Mouse (Mus musculus): Measurements from ENCODE around the gene Cadm2. TPM values are rescaled to one million over a fixed set of nuclear protein-coding genes. Genes with fewer than 3 reads are reported as not detected.

Cadm2 gene
- polyA plus RNA-seq, 1 experiment from 2014 or later, result 0.07 TPM

DNA sequence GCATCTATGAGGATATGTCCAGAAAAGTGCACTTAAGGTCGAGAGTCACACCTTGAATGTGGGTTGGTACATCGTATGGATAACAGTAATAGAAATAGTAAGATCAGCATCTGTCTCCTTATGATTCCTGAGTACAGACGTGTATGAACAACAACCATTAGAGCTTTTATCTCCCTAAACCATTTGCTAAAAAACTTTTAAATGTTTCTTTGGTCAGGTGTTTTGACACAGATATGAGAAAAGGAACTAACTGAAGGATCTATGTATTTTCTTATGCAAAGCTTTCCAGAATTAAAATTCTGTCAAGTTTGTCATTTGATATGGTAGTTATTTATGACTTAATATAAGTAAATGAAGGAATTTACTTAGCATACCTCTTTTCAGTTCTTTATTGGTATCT lies 617.5 kb downstream of the Cadm2 start:
- Histone ChIP-seq H3K9ac (no peak overlapping the region), H3K36me3 (no peaks in the 10 kb centered on the region), H3K4me1 (replicated peaks) (no peaks in the 10 kb centered on the region), H3K4me2 (no peak overlapping the region), H3K4me3 (replicated peaks) (no peak overlapping the region), H3K9me3 (replicated peaks) (no peaks in the 10 kb centered on the region), H3K27ac (no peak overlapping the region), H3K27me3 (no peaks in the 10 kb centered on the region)
- WGBS (ENCODE audit: insufficient replicate concordance), result 51% methylated on average over 3 of the region's 3 CpGs
- ATAC-seq (ENCODE audit: low read depth) (no peak), DNase-seq (no peak)

DNA sequence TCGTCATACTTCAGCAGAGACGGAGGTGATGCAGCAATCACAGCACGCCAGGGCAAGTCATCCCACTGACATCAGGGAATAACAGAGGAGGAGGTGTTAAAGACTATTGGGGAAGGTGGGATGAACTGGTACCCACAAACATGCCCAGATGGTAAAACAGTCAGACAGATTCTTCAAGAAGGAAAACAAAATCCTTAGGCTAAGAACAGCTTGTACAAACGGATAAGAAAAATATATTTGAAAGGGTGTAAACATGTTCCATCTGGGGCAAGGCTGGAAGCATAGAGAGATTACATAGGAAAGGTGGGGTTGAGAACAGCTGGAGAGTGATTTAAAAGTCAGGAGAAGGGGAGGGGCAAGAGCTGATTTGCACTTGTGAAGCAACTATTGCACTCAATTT lies 619.0 kb downstream of the Cadm2 start:
- Histone ChIP-seq H3K27me3 (no peaks in the 10 kb centered on the region), H3K9ac (no peak overlapping the region), H3K4me2 (no peak overlapping the region), H3K27ac (no peak overlapping the region), H3K9me3 (replicated peaks) (no peaks in the 10 kb centered on the region), H3K36me3 (no peaks in the 10 kb centered on the region), H3K4me3 (replicated peaks) (no peak overlapping the region), H3K4me1 (replicated peaks) (no peaks in the 10 kb centered on the region)
- WGBS (ENCODE audit: insufficient replicate concordance), result 56% methylated on average over 4 of the region's 4 CpGs
- ATAC-seq (ENCODE audit: low read depth) (no peak), DNase-seq (no peak)

DNA sequence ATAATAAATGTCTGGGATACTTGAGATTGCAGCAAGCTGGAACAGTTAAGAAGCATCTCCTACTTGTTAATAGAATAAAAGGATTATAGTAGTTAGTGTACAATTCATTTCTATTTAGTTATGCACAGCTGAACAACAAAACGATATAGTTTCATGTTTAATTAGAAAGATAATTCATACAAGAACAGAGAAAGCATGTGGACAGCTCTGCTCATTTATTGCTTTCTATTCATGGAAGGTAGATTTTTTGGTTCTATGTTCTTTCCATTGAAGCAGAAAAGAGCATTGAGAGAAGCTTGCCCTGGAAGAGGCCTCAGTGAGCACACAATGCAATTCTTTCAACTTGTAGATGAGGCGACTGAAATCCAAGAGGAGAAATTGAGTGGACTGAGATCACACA lies 623.2 kb downstream of the Cadm2 start:
- Histone ChIP-seq H3K4me1 (replicated peaks) (no peaks in the 10 kb centered on the region), H3K4me2 (no peak overlapping the region), H3K27me3 (no peaks in the 10 kb centered on the region), H3K9me3 (replicated peaks) (no peaks in the 10 kb centered on the region), H3K9ac (no peak overlapping the region), H3K4me3 (replicated peaks) (no peak overlapping the region), H3K27ac (no peak overlapping the region), H3K36me3 (no peaks in the 10 kb centered on the region)
- 72% methylated on average over 2 of the region's 2 CpGs for WGBS (ENCODE audit: insufficient replicate concordance)
- ATAC-seq (ENCODE audit: low read depth), result no peak
- no peak for DNase-seq

DNA sequence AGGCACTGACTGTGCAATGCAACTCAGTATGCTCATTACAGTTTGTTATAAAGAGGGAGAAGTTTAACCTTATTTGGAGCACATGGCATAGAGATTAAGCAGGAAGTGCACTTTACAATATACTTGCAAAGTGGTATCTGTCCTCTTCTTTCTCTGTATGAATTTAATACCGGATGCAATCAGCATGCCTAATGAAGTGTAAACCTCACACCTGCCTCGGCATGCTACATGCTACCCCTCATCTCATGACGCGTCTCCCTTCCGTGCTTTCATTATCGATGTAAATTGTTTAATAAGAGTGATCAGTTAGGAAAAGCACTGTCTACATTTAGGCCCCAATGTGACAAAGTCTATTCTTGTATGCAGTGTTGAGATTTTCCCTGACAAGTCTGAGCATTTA lies 633.0 kb downstream of the Cadm2 start:
- no peak for DNase-seq
- no peaks in the 10 kb centered on the region for H3K27me3 ChIP-seq
- WGBS (ENCODE audit: insufficient replicate concordance), result 81% methylated on average over 6 of the region's 6 CpGs
- H3K9me3 ChIP-seq (replicated peaks), result no peaks in the 10 kb centered on the region
- H3K4me3 ChIP-seq (replicated peaks), result no peak overlapping the region
- H3K36me3 ChIP-seq, result no peaks in the 10 kb centered on the region
- H3K27ac ChIP-seq, result no peak overlapping the region
- no peak for ATAC-seq (ENCODE audit: low read depth)
- H3K4me2 ChIP-seq, result no peak overlapping the region
- no peaks in the 10 kb centered on the region for H3K4me1 ChIP-seq (replicated peaks)
- no peak overlapping the region for H3K9ac ChIP-seq

DNA sequence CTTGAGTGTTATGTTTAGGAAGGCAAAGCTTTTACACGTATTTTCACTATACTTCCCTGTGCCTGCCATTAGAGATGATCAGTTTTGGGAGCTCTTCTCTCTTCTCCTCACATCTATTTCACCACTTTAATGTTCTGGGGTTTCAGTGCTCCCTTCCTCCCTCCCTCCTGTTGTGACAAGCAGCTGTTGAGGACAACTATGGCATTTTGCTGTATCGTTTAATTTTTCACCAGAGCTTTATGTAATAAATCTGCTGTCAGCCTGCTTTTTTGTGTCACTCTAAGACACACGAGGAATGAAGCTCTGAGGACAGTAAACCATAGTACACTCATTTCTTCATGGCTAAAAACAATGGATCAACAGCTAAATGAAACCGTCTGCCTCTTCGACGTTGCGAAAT lies 633.8 kb downstream of the Cadm2 start:
- DNase-seq, result no peak
- Histone ChIP-seq H3K27ac (no peak overlapping the region), H3K36me3 (no peaks in the 10 kb centered on the region), H3K9ac (no peak overlapping the region), H3K9me3 (replicated peaks) (no peaks in the 10 kb centered on the region), H3K4me1 (replicated peaks) (no peaks in the 10 kb centered on the region), H3K27me3 (no peaks in the 10 kb centered on the region), H3K4me3 (replicated peaks) (no peak overlapping the region), H3K4me2 (no peak overlapping the region)
- no peak for ATAC-seq (ENCODE audit: low read depth)
- 66% methylated on average over 7 of the region's 7 CpGs for WGBS (ENCODE audit: insufficient replicate concordance)

DNA sequence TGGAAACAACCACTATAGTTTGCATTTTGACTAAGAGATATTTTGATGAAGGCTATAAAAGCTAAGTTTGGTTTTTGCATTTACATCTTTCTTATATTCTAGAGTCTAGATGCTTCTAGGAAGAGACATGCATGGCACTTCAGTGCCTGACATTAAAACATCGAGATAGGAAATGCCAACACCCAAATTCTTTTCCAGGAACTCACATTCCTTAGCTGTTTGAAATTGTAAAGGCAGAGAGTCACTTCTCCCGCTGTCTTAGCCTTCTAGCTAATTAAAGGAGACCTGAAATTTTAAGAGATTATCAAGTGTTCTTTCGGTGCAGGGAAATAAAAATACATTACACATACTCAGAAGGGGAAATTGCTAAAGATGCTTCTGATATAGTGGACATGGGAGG lies 649.8 kb downstream of the Cadm2 start:
- ATAC-seq (ENCODE audit: low read depth) (no peak), DNase-seq (no peak)
- Histone ChIP-seq H3K27ac (no peak overlapping the region), H3K9me3 (replicated peaks) (no peaks in the 10 kb centered on the region), H3K4me2 (no peak overlapping the region), H3K27me3 (no peaks in the 10 kb centered on the region), H3K9ac (no peak overlapping the region), H3K4me3 (replicated peaks) (no peak overlapping the region), H3K4me1 (replicated peaks) (no peaks in the 10 kb centered on the region), H3K36me3 (no peaks in the 10 kb centered on the region)
- 24% methylated on average over 3 of the region's 3 CpGs for WGBS (ENCODE audit: insufficient replicate concordance)

DNA sequence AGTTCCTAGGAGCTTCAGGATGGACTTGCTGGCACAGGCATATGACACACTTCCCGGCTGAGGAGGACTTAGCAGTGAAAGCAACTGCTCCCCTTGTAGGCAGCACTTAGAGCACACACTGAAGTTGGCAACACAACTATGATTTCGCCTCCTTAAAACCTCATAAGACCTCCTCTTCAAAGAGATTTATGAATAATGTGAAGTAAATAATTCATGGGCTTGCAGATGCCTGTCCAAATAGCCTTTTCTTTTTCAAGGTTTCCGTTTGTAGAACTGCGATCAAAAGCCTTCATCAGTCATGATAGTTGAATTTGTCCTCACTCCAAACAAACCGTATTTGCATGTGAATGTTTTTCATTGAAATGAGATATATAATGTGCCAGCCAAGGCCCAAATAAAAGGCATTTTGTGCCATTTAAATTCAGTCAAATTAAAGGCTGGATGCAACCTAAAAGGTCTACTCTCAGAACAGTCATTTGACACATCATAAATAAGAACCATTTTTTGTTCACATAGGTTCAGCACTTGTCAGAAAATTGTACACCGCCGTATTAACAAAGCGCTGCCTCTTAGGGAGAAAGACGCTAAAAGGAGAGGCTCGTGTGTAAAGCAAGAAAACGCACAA lies 651.1 kb downstream of the Cadm2 start:
- ATAC-seq (ENCODE audit: low read depth) (no peak), DNase-seq (no peak)
- no peaks in the 10 kb centered on the region for H3K27me3 ChIP-seq
- no peak overlapping the region for H3K4me3 ChIP-seq (replicated peaks)
- H3K9ac ChIP-seq, result no peak overlapping the region
- H3K4me2 ChIP-seq, result no peak overlapping the region
- no peak overlapping the region for H3K27ac ChIP-seq
- no peaks in the 10 kb centered on the region for H3K9me3 ChIP-seq (replicated peaks)
- H3K4me1 ChIP-seq (replicated peaks), result no peaks in the 10 kb centered on the region
- no peaks in the 10 kb centered on the region for H3K36me3 ChIP-seq
- 71% methylated on average over 11 of the region's 11 CpGs for WGBS (ENCODE audit: insufficient replicate concordance)

DNA sequence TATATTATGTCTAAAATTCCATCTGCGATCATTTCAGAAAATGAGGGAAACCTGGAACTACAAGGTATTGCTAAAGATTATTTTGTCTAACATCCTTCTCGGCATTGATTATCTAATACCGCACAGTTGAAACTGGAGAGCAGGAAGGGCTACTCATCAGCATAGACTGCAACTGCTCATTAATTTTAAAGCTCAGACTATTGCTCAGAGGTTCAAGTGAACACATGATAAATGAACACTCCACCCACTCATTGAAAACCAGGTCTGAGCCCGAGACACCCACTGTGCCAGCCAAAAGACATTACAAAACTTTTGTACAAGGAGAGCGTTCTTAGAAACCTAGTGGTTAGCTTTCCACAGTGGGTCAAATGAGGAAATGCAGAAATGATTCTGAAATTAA lies 652.4 kb downstream of the Cadm2 start:
- Histone ChIP-seq H3K27me3 (no peaks in the 10 kb centered on the region), H3K36me3 (no peaks in the 10 kb centered on the region), H3K4me3 (replicated peaks) (no peak overlapping the region), H3K9ac (no peak overlapping the region), H3K27ac (no peak overlapping the region), H3K4me1 (replicated peaks) (no peaks in the 10 kb centered on the region), H3K4me2 (no peak overlapping the region), H3K9me3 (replicated peaks) (no peaks in the 10 kb centered on the region)
- 71% methylated on average over 5 of the region's 5 CpGs for WGBS (ENCODE audit: insufficient replicate concordance)
- ATAC-seq (ENCODE audit: low read depth) (no peak), DNase-seq (no peak)

DNA sequence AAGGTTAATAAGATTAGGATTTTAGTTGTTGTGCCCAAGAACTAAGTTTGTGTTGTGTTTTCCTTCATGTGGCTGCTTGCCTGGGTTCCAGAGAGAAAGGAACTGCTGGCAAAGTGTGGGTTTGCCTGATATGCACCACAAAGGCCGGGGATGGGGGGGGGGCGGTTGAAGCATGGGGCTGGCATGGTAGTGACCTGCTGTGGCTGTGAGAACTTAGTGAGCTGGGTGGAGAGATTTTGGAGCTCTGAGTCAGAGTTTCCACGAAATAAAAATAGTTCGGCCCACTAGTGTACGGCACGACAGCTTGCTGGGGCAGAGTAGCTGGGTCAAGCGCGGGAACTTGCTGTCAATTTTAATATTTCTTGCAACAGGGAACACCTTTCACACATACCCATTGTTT lies 653.0 kb downstream of the Cadm2 start:
- H3K4me3 ChIP-seq (replicated peaks), result no peak overlapping the region
- DNase-seq, result no peak
- H3K4me2 ChIP-seq, result no peak overlapping the region
- H3K4me1 ChIP-seq (replicated peaks), result no peaks in the 10 kb centered on the region
- no peaks in the 10 kb centered on the region for H3K9me3 ChIP-seq (replicated peaks)
- no peak overlapping the region for H3K9ac ChIP-seq
- no peaks in the 10 kb centered on the region for H3K36me3 ChIP-seq
- no peak overlapping the region for H3K27ac ChIP-seq
- ATAC-seq (ENCODE audit: low read depth), result no peak
- 73% methylated on average over 8 of the region's 8 CpGs for whole genome bisulfite sequencing (ENCODE audit: insufficient replicate concordance)
- H3K27me3 ChIP-seq, result no peaks in the 10 kb centered on the region

DNA sequence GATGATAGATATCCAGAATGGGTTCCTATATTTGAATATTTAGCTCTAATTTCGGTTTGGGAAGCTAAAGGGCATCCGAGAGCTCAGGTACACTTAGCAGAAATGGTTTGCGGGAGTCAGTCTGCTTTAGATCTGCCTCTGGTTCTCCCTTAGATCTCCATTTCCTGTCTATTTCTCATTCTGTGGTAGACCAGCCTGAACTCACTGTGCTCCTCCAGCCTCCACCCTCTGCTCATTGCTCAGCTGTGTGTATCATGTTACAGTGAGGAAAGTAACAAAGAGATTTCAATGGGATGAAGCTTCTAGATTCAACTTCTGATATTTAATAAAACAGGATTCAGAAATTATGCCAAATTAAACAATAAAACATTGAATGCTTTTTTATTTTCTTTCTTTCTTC lies 661.6 kb downstream of the Cadm2 start:
- WGBS (ENCODE audit: insufficient replicate concordance), result 54% methylated on average over 3 of the region's 3 CpGs
- DNase-seq (no peak), ATAC-seq (ENCODE audit: low read depth) (no peak)
- no peaks in the 10 kb centered on the region for H3K9me3 ChIP-seq (replicated peaks)
- no peaks in the 10 kb centered on the region for H3K27me3 ChIP-seq
- no peak overlapping the region for H3K4me2 ChIP-seq
- no peaks in the 10 kb centered on the region for H3K4me1 ChIP-seq (replicated peaks)
- H3K27ac ChIP-seq, result no peak overlapping the region
- H3K4me3 ChIP-seq (replicated peaks), result no peak overlapping the region
- no peak overlapping the region for H3K9ac ChIP-seq
- H3K36me3 ChIP-seq, result no peaks in the 10 kb centered on the region

DNA sequence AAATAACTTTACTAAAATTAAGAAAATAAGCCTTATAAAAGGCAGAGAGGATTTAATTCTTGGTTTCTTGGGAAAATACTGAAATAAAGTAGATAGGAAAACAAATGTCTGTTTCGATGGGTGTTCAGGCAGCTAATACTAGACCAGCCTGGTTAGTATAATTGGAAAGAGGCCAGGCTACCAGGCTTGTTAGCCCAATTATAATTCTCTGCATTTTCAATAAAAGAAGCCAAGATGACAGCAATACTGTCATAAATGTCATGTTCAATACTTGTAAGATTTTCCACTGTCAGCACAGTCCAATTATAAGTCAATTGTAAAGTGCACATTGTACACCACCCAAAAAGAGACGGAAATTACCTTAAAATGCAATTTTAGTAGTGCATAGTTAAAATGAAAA lies 664.8 kb downstream of the Cadm2 start:
- H3K4me1 ChIP-seq (replicated peaks), result no peaks in the 10 kb centered on the region
- WGBS (ENCODE audit: insufficient replicate concordance), result 63% methylated on average over 2 of the region's 2 CpGs
- no peak for ATAC-seq (ENCODE audit: low read depth)

DNA sequence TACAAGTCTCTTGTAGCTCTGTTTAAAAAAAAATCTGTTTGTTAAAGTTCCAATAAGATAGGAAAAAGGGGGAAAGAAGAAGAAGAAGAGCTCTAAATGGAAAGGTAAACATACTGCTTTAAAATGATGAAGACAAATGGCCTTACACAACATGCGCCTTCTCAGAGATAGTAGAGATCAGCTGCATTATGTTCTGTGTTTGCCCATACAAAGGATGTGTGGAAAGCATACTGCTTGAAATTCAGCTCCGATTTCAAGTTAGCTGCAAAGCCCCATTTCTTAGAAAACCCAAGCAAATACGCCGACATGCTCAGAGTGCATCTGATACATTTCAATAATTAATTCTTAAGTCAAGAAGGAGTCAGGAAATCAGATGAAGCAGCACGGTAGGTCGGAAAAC lies 684.4 kb downstream of the Cadm2 start:
- WGBS (ENCODE audit: insufficient replicate concordance), result 70% methylated on average over 6 of the region's 6 CpGs
- no peaks in the 10 kb centered on the region for H3K9me3 ChIP-seq (replicated peaks)
- no peak overlapping the region for H3K4me3 ChIP-seq (replicated peaks)
- no peaks in the 10 kb centered on the region for H3K36me3 ChIP-seq
- no peaks in the 10 kb centered on the region for H3K27me3 ChIP-seq
- no peak overlapping the region for H3K27ac ChIP-seq
- H3K9ac ChIP-seq, result no peak overlapping the region
- DNase-seq (no peak), ATAC-seq (ENCODE audit: low read depth) (no peak)
- no peaks in the 10 kb centered on the region for H3K4me1 ChIP-seq (replicated peaks)
- no peak overlapping the region for H3K4me2 ChIP-seq

More for the DNA sequence above, 664.8 kb downstream of the Cadm2 start:
- no peak for DNase-seq
- Histone ChIP-seq H3K9ac (no peak overlapping the region), H3K9me3 (replicated peaks) (no peaks in the 10 kb centered on the region), H3K27me3 (no peaks in the 10 kb centered on the region), H3K27ac (no peak overlapping the region), H3K4me3 (replicated peaks) (no peak overlapping the region), H3K36me3 (no peaks in the 10 kb centered on the region), H3K4me2 (no peak overlapping the region)
